Mouse (Mus musculus) heart, embryonic 13.5 days (tissue): ENCODE measurements around the gene Brca1. TPM values are rescaled to one million over a fixed set of nuclear protein-coding genes. Genes with fewer than 3 reads are reported as not detected.
"Not testable (repeated sequence)": the region's sequence is repeated elsewhere in the genome, so short reads cannot be mapped to it uniquely, and the experiment has no call there.

Source experiments
- ATAC-seq: fragments of 200-750 bp; cut with Nextera tagmentation; 2 replicates; pipeline ENCODE4 v1.8.0; 2017; ENCODE audit warnings: moderate TSS enrichment; ENCODE audit not compliant: insufficient number of reproducible peaks, low FRiP score, low TSS enrichment; ENCODE audit errors: extremely low read depth
- H3K27ac ChIP-seq: fragments of 300-500 bp; sonication (generic); replicated peaks from 2 replicates; pipeline ENCODE4 v1.5.1; 2015; ENCODE audit warnings: moderate library complexity, mild to moderate bottlenecking, inconsistent platforms
- H3K27me3 ChIP-seq: fragments of 300-500 bp; sonication (generic); replicated peaks from 2 replicates; pipeline ENCODE4 v1.6.1; 2015; ENCODE audit warnings: mild to moderate bottlenecking, inconsistent platforms
- H3K36me3 ChIP-seq: fragments of 300-500 bp; sonication (generic); 2 replicates; pipeline ENCODE4 v1.6.1; 2015; ENCODE audit warnings: mild to moderate bottlenecking, inconsistent platforms
- H3K4me1 ChIP-seq: fragments of 300-500 bp; sonication (generic); 2 replicates; pipeline ENCODE4 v1.6.1; 2015; ENCODE audit warnings: inconsistent platforms
- H3K4me2 ChIP-seq: fragments of 300-500 bp; sonication (generic); 2 replicates; pipeline ENCODE4 v1.6.1; 2015; ENCODE audit warnings: inconsistent platforms, mild to moderate bottlenecking, moderate library complexity
- H3K4me3 ChIP-seq: fragments of 300-500 bp; sonication (generic); 2 replicates; pipeline ENCODE4 v1.5.1; 2015; ENCODE audit warnings: moderate library complexity, mild to moderate bottlenecking, inconsistent platforms
- H3K9ac ChIP-seq: fragments of 300-500 bp; sonication (generic); 2 replicates; pipeline ENCODE4 v1.6.1; 2015; ENCODE audit warnings: inconsistent platforms, mild to moderate bottlenecking, moderate library complexity
- H3K9me3 ChIP-seq: fragments of 300-500 bp; sonication (generic); 2 replicates; pipeline ENCODE4 v1.6.1; 2016; ENCODE audit warnings: inconsistent platforms
- WGBS: fragments of 180-500 bp; shearing (Covaris S2); methylation state at CpG from one replicate; pipeline ENCODE4 v1.1.7; 2015; ENCODE audit warnings: mixed read lengths; 5-methylcytosine and 5-hydroxymethylcytosine counted together
- polyA plus RNA-seq: library from polyadenylated mRNA; unstranded; fragments of >200 nt; fragmentation: Nextera tagmentation; extraction: Ambion mirVana; gene quantifications from 2 replicates; pipeline ENCODE4 v1.2.1, GENCODE M21; 2015

Gene Brca1
- polyA plus RNA-seq, 1 experiment from 2014 or later, result 5.5 TPM

GRCm38 (mm10) chr11:101468731-101469130 lies 83.0 kb downstream of the Brca1 start:
- no peaks in the 10 kb centered on the region for H3K9me3 ChIP-seq
- peak overlapping the region; percentile 86 for H3K9ac ChIP-seq
- 7% methylated on average over 13 of the region's 13 CpGs for WGBS
- ATAC-seq, result no peak
- peak overlapping the region; percentile 72; the same call in 1 of the 2 replicates for H3K27ac ChIP-seq
- peak overlapping the region; percentile 77 for H3K4me3 ChIP-seq
- no peaks in the 10 kb centered on the region for H3K27me3 ChIP-seq
- H3K36me3 ChIP-seq, result 0 out of 2 replicates have a peak, but pooled peaks cover 6% of the 10 kb centered on the region
- H3K4me2 ChIP-seq, result peak overlapping the region; percentile 82
- peaks cover 63% of the 10 kb centered on the region for H3K4me1 ChIP-seq

DNA sequence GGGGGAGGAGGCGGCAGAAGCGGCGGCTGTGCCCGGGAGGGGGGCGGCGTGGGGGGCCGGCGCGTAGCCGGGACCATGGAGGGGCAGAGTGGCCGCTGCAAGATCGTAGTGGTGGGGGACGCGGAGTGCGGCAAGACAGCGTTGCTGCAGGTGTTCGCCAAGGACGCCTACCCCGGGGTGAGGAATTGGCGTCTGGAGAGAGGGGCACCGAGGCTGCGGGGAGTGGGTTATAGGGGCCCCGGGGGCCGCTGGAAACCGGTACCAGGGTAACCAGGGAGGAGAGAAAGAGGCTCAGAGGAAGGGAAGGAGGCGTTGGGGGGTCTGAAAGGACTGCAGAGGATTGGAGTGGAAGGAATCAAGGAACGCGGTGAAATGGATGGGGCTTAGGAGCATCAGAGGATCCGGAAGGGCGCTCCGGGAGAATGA lies 83.5 kb downstream of the Brca1 start:
- Histone ChIP-seq H3K27ac (peak overlapping the region; percentile 72), H3K36me3 (0 out of 2 replicates have a peak, but pooled peaks cover 6% of the 10 kb centered on the region), H3K4me3 (peak overlapping the region; percentile 77), H3K9me3 (no peaks in the 10 kb centered on the region), H3K4me2 (peak overlapping the region; percentile 82), H3K9ac (peak overlapping the region; percentile 86), H3K27me3 (no peaks in the 10 kb centered on the region), H3K4me1 (peaks cover 68% of the 10 kb centered on the region)
- 0% methylated on average over 31 of the region's 31 CpGs for WGBS
- no peak for ATAC-seq

DNA sequence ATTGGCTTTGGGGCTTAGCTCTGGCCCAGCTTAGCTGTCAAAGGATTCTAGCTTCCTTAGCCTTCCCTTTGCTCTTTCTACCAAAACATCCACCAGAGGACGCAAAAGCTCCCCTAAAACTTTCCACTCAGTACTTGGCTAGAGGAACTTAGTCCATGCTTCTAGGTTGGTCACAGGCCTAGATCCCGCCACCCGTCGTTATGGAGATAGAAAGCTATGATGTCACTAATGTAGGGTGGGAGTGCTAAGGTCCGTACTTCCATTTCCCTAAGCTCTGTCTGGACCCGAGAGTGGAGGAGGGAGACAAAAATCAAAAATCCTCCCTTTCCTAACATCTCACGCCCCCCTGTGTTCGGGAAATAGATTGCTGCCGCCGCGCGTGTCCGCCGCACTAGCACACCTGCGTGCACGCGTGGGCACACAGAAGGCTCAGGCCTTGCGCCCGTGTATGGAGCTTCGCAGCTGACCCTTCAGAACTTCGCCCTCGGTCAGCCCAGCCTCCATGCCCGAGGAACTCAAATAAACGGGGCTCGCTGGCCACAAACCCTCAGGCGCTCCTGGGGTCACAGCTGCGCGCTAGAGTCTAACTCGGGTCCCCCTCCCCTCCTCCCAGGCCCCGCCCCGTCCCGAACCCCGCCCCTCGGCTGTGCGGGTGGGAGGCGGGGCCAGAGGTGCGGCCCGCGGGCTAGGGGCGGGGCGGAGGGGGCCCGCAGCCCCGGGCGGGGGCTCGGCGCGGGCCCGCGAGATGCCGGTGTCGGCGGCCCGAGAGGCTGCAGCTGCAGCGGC lies 84.1 kb downstream of the Brca1 start:
- Histone ChIP-seq H3K36me3 (peaks cover 8% of the 10 kb centered on the region), H3K4me2 (peak overlapping the region; percentile 82), H3K4me3 (peak overlapping the region; percentile 77), H3K4me1 (peaks cover 68% of the 10 kb centered on the region), H3K9ac (peak overlapping the region; percentile 86), H3K27me3 (no peaks in the 10 kb centered on the region), H3K9me3 (no peaks in the 10 kb centered on the region), H3K27ac (peak overlapping the region; percentile 72)
- ATAC-seq, result peak; percentile 73; the same call in 1 of the 2 replicates
- WGBS, result under 1% methylated on average over 52 of the region's 54 CpGs

DNA sequence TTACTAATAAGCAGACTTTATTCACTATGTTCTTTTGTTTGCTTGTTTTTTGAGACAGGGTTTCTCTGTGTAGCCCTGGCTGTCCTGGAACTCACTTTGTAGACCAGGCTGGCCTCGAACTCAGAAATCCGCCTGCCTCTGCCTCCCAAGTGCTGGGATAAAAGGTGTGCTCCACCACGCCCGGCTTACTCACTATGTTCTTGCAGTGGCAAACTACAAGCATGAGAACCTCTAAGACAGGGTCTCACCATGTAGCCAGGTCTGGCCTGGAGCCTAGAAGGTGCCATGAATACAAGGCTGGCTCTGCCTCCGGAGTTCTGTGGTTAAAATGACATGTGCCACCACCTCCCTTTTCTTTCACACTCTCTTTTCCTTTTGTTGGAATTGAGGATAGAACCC lies 85.2 kb downstream of the Brca1 start:
- H3K4me2 ChIP-seq, result peak overlapping the region; percentile 93
- not testable (repeated sequence) for H3K27me3 ChIP-seq, ATAC-seq, H3K27ac ChIP-seq, H3K9me3 ChIP-seq
- peaks cover 62% of the 10 kb centered on the region for H3K4me1 ChIP-seq
- 53% methylated on average over 5 of the region's 5 CpGs for WGBS
- H3K36me3 ChIP-seq, result peaks cover 19% of the 10 kb centered on the region
- peak overlapping the region; percentile 92 for H3K4me3 ChIP-seq
- H3K9ac ChIP-seq, result peak overlapping the region; percentile 91

GRCm38 (mm10) chr11:101465869-101466551 lies 85.7 kb downstream of the Brca1 start, which contains the start of gene Vat1:
Vat1 (minus strand) TSS chr11:101466230.
- Histone ChIP-seq H3K36me3 (peaks cover 20% of the 10 kb centered on the region), H3K4me3 (peak within 1 kb of the TSS; percentile 92), H3K27me3 (no peaks in the 10 kb centered on the region), H3K4me2 (peak within 1 kb of the TSS; percentile 93), H3K27ac (peak within 1 kb of the TSS; percentile 87), H3K9ac (peak within 1 kb of the TSS; percentile 91), H3K4me1 (peaks cover 61% of the 10 kb centered on the region), H3K9me3 (no peaks in the 10 kb centered on the region)
- 1% methylated on average over 58 of the region's 60 CpGs for WGBS
- peak; percentile 73 for ATAC-seq

DNA sequence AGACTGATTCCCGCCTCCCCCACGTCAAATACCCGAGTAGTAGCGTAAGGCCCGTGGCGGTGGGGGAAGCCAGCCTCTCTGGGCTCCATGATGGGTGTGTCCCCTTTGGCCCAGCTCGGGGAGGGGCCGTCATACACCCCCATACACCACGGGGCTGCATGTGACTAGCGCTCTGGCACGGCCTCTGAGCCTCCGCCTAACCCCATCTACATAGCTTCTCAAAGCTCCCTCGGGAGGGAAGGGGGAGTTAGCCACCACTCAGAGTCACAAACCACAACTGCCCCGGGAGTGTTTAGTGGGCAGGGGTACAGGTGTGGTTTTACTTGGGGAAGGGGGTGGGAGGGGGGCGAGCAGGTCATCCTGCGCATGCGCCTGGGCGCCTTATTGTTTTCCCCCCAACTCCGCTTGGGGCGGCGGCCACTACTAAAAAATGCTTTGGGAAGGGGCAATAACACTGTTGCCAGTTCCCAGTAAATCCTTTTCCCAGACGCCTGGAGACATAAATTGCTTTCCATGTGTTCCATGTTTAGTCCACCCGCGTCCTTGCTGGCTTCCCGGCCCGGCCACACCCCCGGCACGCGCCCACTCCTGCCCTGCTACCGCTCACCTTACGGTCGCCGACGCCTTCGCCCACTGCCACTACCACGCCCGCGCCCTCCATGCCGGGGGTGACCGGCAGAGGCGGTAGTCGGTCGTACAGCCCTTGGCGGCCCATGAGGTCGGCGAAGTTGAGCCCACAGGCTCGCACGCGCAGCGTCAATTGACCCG lies 86.5 kb downstream of the Brca1 start:
- peaks cover 61% of the 10 kb centered on the region for H3K4me1 ChIP-seq
- under 1% methylated on average over 51 of the region's 51 CpGs for WGBS
- H3K4me2 ChIP-seq, result peak overlapping the region; percentile 93

DNA sequence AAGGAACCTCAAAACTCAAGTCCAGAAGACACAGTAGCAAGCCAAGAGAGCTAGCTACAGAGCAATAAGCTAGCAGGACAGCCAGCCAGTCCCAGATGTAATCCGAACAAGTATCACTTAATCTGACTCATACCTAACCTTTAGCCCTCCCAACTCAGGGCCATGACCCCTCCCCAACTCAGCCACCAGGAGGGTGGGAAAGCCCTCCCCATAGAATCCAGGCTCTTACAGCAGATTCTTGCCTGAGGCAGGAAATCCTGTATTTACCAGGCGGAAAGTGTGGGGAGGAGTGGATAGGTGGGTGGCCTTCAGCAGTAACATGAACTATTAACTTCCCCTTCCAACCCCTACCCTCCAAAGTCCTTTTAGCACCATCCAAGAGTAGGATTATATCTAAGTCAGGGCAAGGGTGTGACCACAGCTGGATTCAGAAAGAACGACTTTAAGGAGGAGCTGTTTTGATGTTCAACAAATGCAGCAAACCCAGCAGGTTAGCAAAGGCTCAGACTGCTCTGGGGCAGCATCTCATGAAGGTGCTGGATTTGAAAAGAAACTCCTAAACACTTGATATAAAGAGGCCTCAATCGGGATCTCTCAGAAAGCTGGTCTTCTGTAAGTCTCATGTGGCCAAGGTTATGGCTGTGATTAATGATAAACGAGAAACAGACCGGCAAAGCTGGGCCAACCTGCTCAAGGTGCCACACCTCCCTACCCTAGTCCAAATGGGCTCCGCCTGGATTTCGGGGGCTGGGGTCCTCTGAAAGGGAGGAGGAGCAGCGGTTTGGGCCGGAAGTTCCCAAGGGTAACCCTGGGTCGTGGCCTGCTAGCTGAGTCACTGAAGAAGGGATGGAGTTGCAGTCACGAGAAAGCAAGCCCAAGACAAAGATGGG lies 87.3 kb downstream of the Brca1 start, which contains the start of gene Rnd2:
Rnd2 (plus strand) TSS at position 789 of the 890 bp plus-strand sequence.
- peaks cover 35% of the 10 kb centered on the region for H3K36me3 ChIP-seq
- 12% methylated on average over 12 of the region's 12 CpGs for WGBS
- H3K4me1 ChIP-seq, result peaks cover 57% of the 10 kb centered on the region
- peak within 1 kb of the TSS; percentile 91 for H3K9ac ChIP-seq
- no peak for ATAC-seq
- peak within 1 kb of the TSS; percentile 87 for H3K27ac ChIP-seq
- H3K4me2 ChIP-seq, result peak within 1 kb of the TSS; percentile 93
- no peaks in the 10 kb centered on the region for H3K9me3 ChIP-seq
- peak within 1 kb of the TSS; percentile 92 for H3K4me3 ChIP-seq
- no peaks in the 10 kb centered on the region for H3K27me3 ChIP-seq

More for the DNA sequence above, 86.5 kb downstream of the Brca1 start:
- ATAC-seq, result peak; percentile 43
- Histone ChIP-seq H3K27me3 (no peaks in the 10 kb centered on the region), H3K4me3 (peak overlapping the region; percentile 92), H3K27ac (peak overlapping the region; percentile 87), H3K9me3 (no peaks in the 10 kb centered on the region), H3K36me3 (peaks cover 26% of the 10 kb centered on the region), H3K9ac (peak overlapping the region; percentile 91)

DNA sequence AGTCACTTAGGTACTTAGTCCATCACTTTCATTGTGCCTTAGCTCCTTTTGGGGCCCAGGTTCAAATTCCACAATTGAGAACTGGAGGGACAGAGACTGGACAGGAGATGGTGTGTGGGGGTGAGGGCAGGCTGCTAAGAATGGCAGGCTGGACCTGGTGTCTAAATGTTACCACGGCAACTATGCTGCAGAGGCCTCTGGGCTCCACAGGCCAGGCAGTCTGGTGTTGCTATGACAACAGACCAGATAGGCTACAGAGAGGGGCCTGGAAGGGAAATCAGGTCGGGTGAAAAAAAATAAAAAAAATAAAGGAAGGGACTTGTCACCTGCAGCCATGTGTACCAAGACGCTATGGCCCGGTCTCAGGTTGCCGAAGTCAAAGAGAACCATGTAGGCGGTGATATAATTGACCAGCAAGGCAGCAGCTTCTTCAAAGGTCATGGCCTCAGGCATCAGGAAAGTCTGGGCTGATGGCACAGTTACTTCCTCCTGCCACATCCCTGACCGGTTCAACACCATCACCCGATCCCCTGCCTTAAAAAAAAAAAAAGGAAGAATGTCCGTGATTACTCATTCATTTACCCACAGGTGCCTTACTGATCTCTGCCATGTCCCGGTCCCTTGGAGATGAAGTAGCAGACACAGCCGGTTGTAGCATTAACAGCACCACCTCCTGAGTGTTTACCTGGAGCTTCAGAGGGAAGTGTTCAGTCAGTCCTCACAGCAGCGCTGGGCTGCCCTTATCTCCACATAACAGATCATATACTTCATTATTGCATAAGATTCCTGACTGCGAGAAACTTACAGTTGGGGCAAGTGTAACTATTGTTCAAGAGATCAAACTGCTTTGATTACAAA lies 88.9 kb downstream of the Brca1 start:
- Histone ChIP-seq H3K9me3 (no peaks in the 10 kb centered on the region), H3K9ac (0 out of 2 replicates have a peak overlapping the region, but pooled peaks have one; percentile 3), H3K4me3 (no peak overlapping the region), H3K4me1 (peaks cover 47% of the 10 kb centered on the region), H3K4me2 (no peak overlapping the region), H3K27me3 (no peaks in the 10 kb centered on the region), H3K36me3 (peaks cover 51% of the 10 kb centered on the region), H3K27ac (no peak overlapping the region)
- no peak for ATAC-seq
- WGBS, result 43% methylated on average over 13 of the region's 13 CpGs

GRCm38 (mm10) chr11:101462141-101462540 lies 89.6 kb downstream of the Brca1 start:
- Histone ChIP-seq H3K9ac (no peak overlapping the region), H3K4me2 (no peak overlapping the region), H3K36me3 (peaks cover 58% of the 10 kb centered on the region), H3K4me1 (peaks cover 41% of the 10 kb centered on the region), H3K27ac (no peak overlapping the region), H3K4me3 (no peak overlapping the region), H3K9me3 (no peaks in the 10 kb centered on the region), H3K27me3 (no peaks in the 10 kb centered on the region)
- ATAC-seq, result no peak
- WGBS, result 85% methylated on average over 14 of the region's 14 CpGs
